8 mouse cellular contexts compared by ENCODE assay signal in genomic region chr9:107950460-107951355, GRCm38 (mm10). TPM values are rescaled to one million over a fixed set of nuclear protein-coding genes. Genes with fewer than 3 reads are reported as not detected.
DNase-seq lines count a peak whose midpoint lies in the region; ATAC-seq and TF ChIP-seq lines count a peak whose summit lies in the region.

No protein-coding gene starts in this region.

- H3K27me3 ChIP-seq in hindbrain, postnatal 0 days (ENCODE audit: insufficient read depth, low read length) = no peaks in the 10 kb centered on the region

- H3K36me3 ChIP-seq in hindbrain, postnatal 0 days (ENCODE audit: insufficient read depth, low read length) = no peaks in the 10 kb centered on the region

- H3K4me3 ChIP-seq in gastrocnemius, adult 2 months = peak overlapping the region; percentile 82
- H3K4me3 ChIP-seq in hindbrain, postnatal 0 days (ENCODE audit: low read length) = peak overlapping the region; percentile 55

- peak; percentile 95 for DNase-seq in gastrocnemius, adult 2 months
- DNase-seq in hindbrain, postnatal 0 days (ENCODE audit: low spot score) = peak; percentile 95
- peak; percentile 92 for DNase-seq in left cerebral cortex, adult 18-20 months (ENCODE audit: low spot score in 2 of 2)
- DNase-seq in lung, postnatal 4 days = peak; percentile 94
- peak; percentile 97 for DNase-seq in retina, postnatal 1 day
- peak; percentile 91 for DNase-seq in thymus, postnatal 4 days

- H3K9ac ChIP-seq in hindbrain, postnatal 0 days (replicated peaks; ENCODE audit: low read length) = peak overlapping the region; percentile 51

- peak; percentile 95 for ATAC-seq in activated CD4-positive, CD25-positive, alpha-beta regulatory T cell, adult 4 months
- peak; percentile 90 for ATAC-seq in common myeloid progenitor, adult 5-6 weeks (replicated peaks; ENCODE audit: low read depth, poor library complexity, severe bottlenecking)
- ATAC-seq in hindbrain, postnatal 0 days = peak; percentile 95

- no peaks in the 10 kb centered on the region for H3K9me3 ChIP-seq in hindbrain, postnatal 0 days (ENCODE audit: low read length)

- peaks cover 5% of the 10 kb centered on the region for H3K4me1 ChIP-seq in hindbrain, postnatal 0 days (ENCODE audit: insufficient read depth, low read length)

- H3K4me2 ChIP-seq in hindbrain, postnatal 0 days (ENCODE audit: low read depth, low read length) = peak overlapping the region; percentile 89

- 15% methylated on average over 45 of the region's 45 CpGs for WGBS in hindbrain, postnatal 0 days

- intact Hi-C loops in gastrocnemius, adult 2 months (cut with DNase I) = no loop called here

- H3K27ac ChIP-seq in gastrocnemius, adult 2 months = peak overlapping the region; percentile 96
- peak overlapping the region; percentile 80; the same call in 1 of the 2 replicates for H3K27ac ChIP-seq in hindbrain, postnatal 0 days

- no peak for TF ChIP-seq CTCF in gastrocnemius, adult 2 months (IDR thresholded peaks at IDR 0.05)
- TF ChIP-seq CTCF in hindbrain, postnatal 0 days (IDR thresholded peaks at IDR 0.05; ENCODE audit: low read depth) = no peak

RNA-seq across cellular contexts. Expression of gene Traip, which starts 0.8 kb away (rescaled TPM):
- polyA plus RNA-seq in activated CD4-positive, CD25-positive, alpha-beta regulatory T cell, adult 4 months (2017; shearing (Covaris generic)) = 1 to 10 TPM; 5.0 to 8.2 TPM
- 12.8 and 23.2 TPM in 2 replicates for total RNA-seq in common myeloid progenitor, adult 5-6 weeks (2017)
- total RNA-seq in gastrocnemius, adult 2 months (2021) = under 1 TPM; 0.25 to 0.43 TPM
- 8.4 and 23.3 TPM in 2 replicates for total RNA-seq in hindbrain, postnatal 0 days (2014; rRNA removed)
- 9.2 and 10.5 TPM in 2 replicates for polyA plus RNA-seq in hindbrain, postnatal 0 days (2015; fragmentation: Nextera tagmentation; extraction: Ambion mirVana)
- total RNA-seq in left cerebral cortex, adult 18-20 months (2021) = 1 to 10 TPM; 7.5 to 9.1 TPM

RNA-seq across cellular contexts. Expression of gene Camkv, which starts 15.2 kb away (rescaled TPM):
- not detected for polyA plus RNA-seq in activated CD4-positive, CD25-positive, alpha-beta regulatory T cell, adult 4 months (2017; shearing (Covaris generic))
- total RNA-seq in common myeloid progenitor, adult 5-6 weeks (2017) = 0.32 TPM in 1 of 2 replicates, not detected in the other
- under 1 TPM in 1 of 2 experiments, not detected in 1; 0.22 TPM for total RNA-seq in gastrocnemius, adult 2 months (2021)
- 80.1 and 87.4 TPM in 2 replicates for total RNA-seq in hindbrain, postnatal 0 days (2014; rRNA removed)
- 59.1 and 61.5 TPM in 2 replicates for polyA plus RNA-seq in hindbrain, postnatal 0 days (2015; fragmentation: Nextera tagmentation; extraction: Ambion mirVana)
- 100 to 1,000 TPM; 322 to 377 TPM for total RNA-seq in left cerebral cortex, adult 18-20 months (2021)

RNA-seq across cellular contexts. Expression of gene Actl11, which starts 22.4 kb away (rescaled TPM):
- polyA plus RNA-seq in activated CD4-positive, CD25-positive, alpha-beta regulatory T cell, adult 4 months (2017; shearing (Covaris generic)) = not detected
- not detected in 2 replicates for total RNA-seq in common myeloid progenitor, adult 5-6 weeks (2017)
- total RNA-seq in gastrocnemius, adult 2 months (2021) = not detected
- not detected in 2 replicates for total RNA-seq in hindbrain, postnatal 0 days (2014; rRNA removed)
- polyA plus RNA-seq in hindbrain, postnatal 0 days (2015; fragmentation: Nextera tagmentation; extraction: Ambion mirVana) = not detected in 2 replicates
- not detected for total RNA-seq in left cerebral cortex, adult 18-20 months (2021)

RNA-seq across cellular contexts. Expression of gene Uba7, which starts 24.6 kb away (rescaled TPM):
- polyA plus RNA-seq in activated CD4-positive, CD25-positive, alpha-beta regulatory T cell, adult 4 months (2017; shearing (Covaris generic)) = 100 to 1,000 TPM; 132 to 138 TPM
- 42.5 and 52.7 TPM in 2 replicates for total RNA-seq in common myeloid progenitor, adult 5-6 weeks (2017)
- total RNA-seq in gastrocnemius, adult 2 months (2021) = 1 to 10 TPM; 2.3 to 3.1 TPM
- total RNA-seq in hindbrain, postnatal 0 days (2014; rRNA removed) = 6.0 and 12.8 TPM in 2 replicates
- polyA plus RNA-seq in hindbrain, postnatal 0 days (2015; fragmentation: Nextera tagmentation; extraction: Ambion mirVana) = 6.2 and 7.4 TPM in 2 replicates
- total RNA-seq in left cerebral cortex, adult 18-20 months (2021) = 1 to 10 TPM; 4.3 to 5.0 TPM

RNA-seq across cellular contexts. Expression of gene Gm20661, which starts 32.1 kb away (rescaled TPM):
- not detected for polyA plus RNA-seq in activated CD4-positive, CD25-positive, alpha-beta regulatory T cell, adult 4 months (2017; shearing (Covaris generic))
- total RNA-seq in common myeloid progenitor, adult 5-6 weeks (2017) = not detected in 2 replicates
- not detected for total RNA-seq in gastrocnemius, adult 2 months (2021)
- 0.18 and 0.78 TPM in 2 replicates for total RNA-seq in hindbrain, postnatal 0 days (2014; rRNA removed)
- 0.54 TPM in 1 of 2 replicates, not detected in the other for polyA plus RNA-seq in hindbrain, postnatal 0 days (2015; fragmentation: Nextera tagmentation; extraction: Ambion mirVana)
- under 1 TPM in 1 of 2 experiments, not detected in 1; 0.40 TPM for total RNA-seq in left cerebral cortex, adult 18-20 months (2021)

Comparison
In these comparisons a context has a peak if more than half of its experiments do, and no peak if none do; other contexts are left out.
1. Peak in every context shown above with its lines: DNase-seq, ATAC-seq, H3K4me3 ChIP-seq and H3K27ac ChIP-seq.
2. RNA of gene Camkv, which starts 15.2 kb away (total RNA-seq): 322 to 377 TPM in left cerebral cortex, adult 18-20 months and 80.1 to 87.4 TPM in hindbrain, postnatal 0 days; 0.32 TPM in common myeloid progenitor, adult 5-6 weeks and 0.22 TPM in gastrocnemius, adult 2 months; every median in the first group is over 10 times any median in the second.